Mouse (Mus musculus): Measurements from ENCODE around the gene D430042O09Rik. TPM values are rescaled to one million over a fixed set of nuclear protein-coding genes. Genes with fewer than 3 reads are reported as not detected.

The D430042O09Rik gene
- polyA plus RNA-seq, 1 experiment from 2014 or later, result 7.9 TPM

DNA sequence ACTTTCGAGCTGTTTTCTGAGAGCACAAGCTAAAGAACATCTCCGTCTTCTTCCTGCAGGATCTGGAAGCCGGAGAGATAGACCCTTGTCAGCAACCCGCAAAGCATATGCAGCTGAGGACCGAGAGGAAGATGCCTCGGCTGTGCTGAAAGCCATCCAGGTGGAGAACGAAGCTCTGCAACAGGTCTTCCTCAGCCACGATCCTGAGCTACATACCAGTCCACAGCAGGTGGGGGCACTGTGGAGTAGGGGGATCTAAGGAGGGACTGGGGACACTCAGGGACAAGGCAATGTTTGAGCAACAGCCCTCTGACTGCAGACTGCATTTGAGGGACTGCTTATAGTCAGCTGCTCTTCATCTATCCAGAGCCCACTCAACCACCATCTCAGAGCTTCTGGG lies 105.0 kb downstream of the D430042O09Rik start:
- ATAC-seq (ENCODE audit: low FRiP score) (no peak), DNase-seq (ENCODE audit: low spot score, missing footprints) (no peak)
- Histone ChIP-seq H3K27me3 (ENCODE audit: control insufficient read depth, insufficient read depth, low read length) (no peaks in the 10 kb centered on the region), H3K36me3 (ENCODE audit: control insufficient read depth, insufficient read depth, low read length) (0 out of 2 replicates have a peak, but pooled peaks cover 2% of the 10 kb centered on the region), H3K4me2 (no peak overlapping the region), H3K4me1 (ENCODE audit: control insufficient read depth, insufficient read depth, low read length) (peaks cover 3% of the 10 kb centered on the region; the same call in 1 of the 2 replicates), H3K9me3 (ENCODE audit: control insufficient read depth, low read length) (no peaks in the 10 kb centered on the region), H3K9ac (ENCODE audit: low read length) (no peak overlapping the region), H3K27ac (ENCODE audit: low read depth, low read length) (no peak overlapping the region), H3K4me3 (ENCODE audit: low read depth, low read length) (no peak overlapping the region)
- WGBS, result 93% methylated on average over 8 of the region's 8 CpGs

DNA sequence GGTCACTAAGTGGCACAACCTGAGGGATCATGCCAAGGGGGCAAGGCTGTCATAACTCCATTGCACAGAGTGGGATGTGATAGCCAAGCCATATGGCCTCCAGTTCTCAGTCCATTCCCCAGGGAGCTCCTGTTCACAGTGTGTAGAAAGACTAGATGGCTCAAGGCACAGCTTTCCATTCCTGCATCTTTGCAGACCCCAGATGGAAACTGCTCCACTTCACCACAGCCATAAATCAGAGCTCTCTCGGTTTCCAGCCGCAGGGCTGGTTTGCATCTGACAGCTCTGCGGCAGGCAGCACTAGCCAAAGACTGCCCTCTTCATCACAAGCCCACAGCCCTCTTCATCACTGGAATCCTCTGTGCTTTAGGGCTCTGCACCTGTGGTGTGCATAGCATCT lies 108.0 kb downstream of the D430042O09Rik start:
- WGBS, result 96% methylated on average over 3 of the region's 3 CpGs
- ATAC-seq (ENCODE audit: low FRiP score) (no peak), DNase-seq (ENCODE audit: low spot score, missing footprints) (no peak)
- Histone ChIP-seq H3K4me2 (no peak overlapping the region), H3K4me1 (ENCODE audit: control insufficient read depth, insufficient read depth, low read length) (peaks cover 3% of the 10 kb centered on the region; the same call in 1 of the 2 replicates), H3K4me3 (ENCODE audit: low read depth, low read length) (no peak overlapping the region), H3K9ac (ENCODE audit: low read length) (no peak overlapping the region), H3K36me3 (ENCODE audit: control insufficient read depth, insufficient read depth, low read length) (0 out of 2 replicates have a peak, but pooled peaks cover 2% of the 10 kb centered on the region), H3K27me3 (ENCODE audit: control insufficient read depth, insufficient read depth, low read length) (no peaks in the 10 kb centered on the region), H3K9me3 (ENCODE audit: control insufficient read depth, low read length) (no peaks in the 10 kb centered on the region), H3K27ac (ENCODE audit: low read depth, low read length) (no peak overlapping the region)

DNA sequence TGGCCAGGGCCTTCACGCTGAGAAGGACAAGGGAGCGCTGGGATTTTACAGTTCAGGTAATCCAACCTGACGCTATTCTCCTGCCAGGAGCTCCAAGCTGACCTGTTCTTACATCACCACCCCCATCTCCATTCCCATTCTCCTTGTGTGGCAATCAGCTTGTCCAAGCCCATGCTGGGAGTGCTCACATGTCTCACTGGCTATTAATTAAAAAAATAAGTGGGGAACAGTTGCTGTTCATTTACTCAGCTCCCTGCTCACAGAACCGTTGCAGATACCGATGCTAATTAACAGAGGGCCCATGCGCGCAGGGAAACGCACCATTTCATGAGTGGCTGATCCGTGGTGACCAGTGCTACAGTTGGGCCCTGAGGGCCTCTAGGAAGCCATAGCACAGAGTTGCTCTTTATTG lies 110.6 kb downstream of the D430042O09Rik start:
- no peak overlapping the region for H3K4me3 ChIP-seq (ENCODE audit: low read depth, low read length)
- no peaks in the 10 kb centered on the region for H3K36me3 ChIP-seq (ENCODE audit: control insufficient read depth, insufficient read depth, low read length)
- 77% methylated on average over 9 of the region's 9 CpGs for WGBS
- no peaks in the 10 kb centered on the region for H3K27me3 ChIP-seq (ENCODE audit: control insufficient read depth, insufficient read depth, low read length)
- H3K9me3 ChIP-seq (ENCODE audit: control insufficient read depth, low read length), result no peaks in the 10 kb centered on the region
- peaks cover 3% of the 10 kb centered on the region; the same call in 1 of the 2 replicates for H3K4me1 ChIP-seq (ENCODE audit: control insufficient read depth, insufficient read depth, low read length)
- no peak overlapping the region for H3K4me2 ChIP-seq
- no peak overlapping the region for H3K9ac ChIP-seq (ENCODE audit: low read length)
- no peak for DNase-seq (ENCODE audit: low spot score, missing footprints)
- H3K27ac ChIP-seq (ENCODE audit: low read depth, low read length), result no peak overlapping the region
- ATAC-seq (ENCODE audit: low FRiP score), result no peak

DNA sequence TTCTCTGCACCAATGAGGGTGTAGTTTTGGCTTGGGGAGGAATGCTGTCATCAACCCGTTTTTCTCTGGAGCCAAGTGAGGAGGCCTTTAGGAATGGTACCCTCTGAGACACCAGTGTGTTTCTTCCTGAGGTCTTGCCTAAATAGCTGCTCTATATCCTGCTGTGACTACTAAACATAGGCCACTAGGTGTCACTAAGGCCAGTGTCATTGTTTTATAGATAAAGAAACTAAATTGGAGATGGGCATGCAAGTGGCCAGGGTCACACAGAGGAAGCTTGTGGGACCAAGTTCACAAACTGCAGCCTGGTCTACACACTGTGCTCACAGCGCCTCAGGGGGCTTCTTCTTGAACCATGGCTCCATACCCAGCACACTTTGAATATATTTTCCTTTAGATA lies 112.5 kb downstream of the D430042O09Rik start:
- Histone ChIP-seq H3K4me2 (no peak overlapping the region), H3K9ac (ENCODE audit: low read length) (no peak overlapping the region), H3K4me3 (ENCODE audit: low read depth, low read length) (no peak overlapping the region), H3K9me3 (ENCODE audit: control insufficient read depth, low read length) (no peaks in the 10 kb centered on the region), H3K4me1 (ENCODE audit: control insufficient read depth, insufficient read depth, low read length) (peaks cover 3% of the 10 kb centered on the region; the same call in 1 of the 2 replicates), H3K36me3 (ENCODE audit: control insufficient read depth, insufficient read depth, low read length) (no peaks in the 10 kb centered on the region), H3K27ac (ENCODE audit: low read depth, low read length) (no peak overlapping the region), H3K27me3 (ENCODE audit: control insufficient read depth, insufficient read depth, low read length) (no peaks in the 10 kb centered on the region)
- DNase-seq (ENCODE audit: low spot score, missing footprints), result no peak
- no peak for ATAC-seq (ENCODE audit: low FRiP score)
- WGBS, result 58% methylated on average over 2 of the region's 2 CpGs

DNA sequence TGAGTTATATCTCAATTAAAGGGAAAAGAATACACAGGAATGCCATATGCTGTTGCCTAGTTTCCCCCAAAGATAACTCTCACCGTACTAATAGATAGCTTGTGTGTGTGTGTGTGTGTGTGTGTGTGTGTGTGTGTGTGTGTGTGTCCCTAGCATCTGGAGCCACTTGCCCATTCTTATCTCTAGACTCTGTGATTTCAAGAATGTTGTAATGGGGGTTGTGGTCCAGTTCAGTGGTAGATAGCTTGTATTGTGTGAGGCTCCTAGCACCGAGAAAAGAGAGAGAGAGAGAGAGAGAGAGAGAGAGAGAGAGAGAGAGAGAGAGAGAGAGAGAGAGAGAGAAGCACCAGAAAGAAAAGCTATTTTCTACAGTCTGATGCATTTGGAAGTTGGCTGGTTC lies 118.7 kb downstream of the D430042O09Rik start:
- no peak overlapping the region for H3K4me3 ChIP-seq (ENCODE audit: low read depth, low read length)
- no peaks in the 10 kb centered on the region for H3K36me3 ChIP-seq (ENCODE audit: control insufficient read depth, insufficient read depth, low read length)
- H3K4me2 ChIP-seq, result no peak overlapping the region
- H3K27me3 ChIP-seq (ENCODE audit: control insufficient read depth, insufficient read depth, low read length), result no peaks in the 10 kb centered on the region
- no peak overlapping the region for H3K9ac ChIP-seq (ENCODE audit: low read length)
- no peaks in the 10 kb centered on the region for H3K9me3 ChIP-seq (ENCODE audit: control insufficient read depth, low read length)
- DNase-seq (ENCODE audit: low spot score, missing footprints) (no peak), ATAC-seq (ENCODE audit: low FRiP score) (no peak)
- H3K27ac ChIP-seq (ENCODE audit: low read depth, low read length), result no peak overlapping the region
- no peaks in the 10 kb centered on the region for H3K4me1 ChIP-seq (ENCODE audit: control insufficient read depth, insufficient read depth, low read length)
- WGBS, result 78% methylated on average over 2 of the region's 2 CpGs

DNA sequence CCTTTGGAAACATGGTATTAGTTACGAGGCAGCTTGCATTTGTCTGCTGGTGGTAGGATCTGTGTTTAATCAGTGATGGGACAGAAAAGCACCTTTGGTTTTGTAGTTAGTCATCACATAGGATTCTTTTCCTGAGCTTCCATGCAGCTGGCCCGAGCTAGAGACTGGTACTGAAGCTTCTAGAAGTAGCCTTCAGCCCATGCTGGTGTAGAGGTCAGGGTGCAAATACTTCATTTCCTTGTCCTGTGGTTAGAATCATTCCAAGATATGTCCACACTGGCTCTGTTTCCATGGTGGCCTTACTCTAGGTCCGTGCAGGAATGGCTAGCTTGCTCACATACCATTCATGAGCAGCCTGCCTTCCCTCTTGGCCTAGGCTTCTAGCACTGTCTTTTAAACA lies 119.2 kb downstream of the D430042O09Rik start:
- no peak overlapping the region for H3K4me2 ChIP-seq
- no peak overlapping the region for H3K27ac ChIP-seq (ENCODE audit: low read depth, low read length)
- H3K27me3 ChIP-seq (ENCODE audit: control insufficient read depth, insufficient read depth, low read length), result no peaks in the 10 kb centered on the region
- no peak for DNase-seq (ENCODE audit: low spot score, missing footprints)
- H3K36me3 ChIP-seq (ENCODE audit: control insufficient read depth, insufficient read depth, low read length), result no peaks in the 10 kb centered on the region
- 81% methylated on average over 3 of the region's 3 CpGs for WGBS
- no peak for ATAC-seq (ENCODE audit: low FRiP score)
- no peak overlapping the region for H3K4me3 ChIP-seq (ENCODE audit: low read depth, low read length)
- no peak overlapping the region for H3K9ac ChIP-seq (ENCODE audit: low read length)
- H3K9me3 ChIP-seq (ENCODE audit: control insufficient read depth, low read length), result no peaks in the 10 kb centered on the region
- H3K4me1 ChIP-seq (ENCODE audit: control insufficient read depth, insufficient read depth, low read length), result no peaks in the 10 kb centered on the region

DNA sequence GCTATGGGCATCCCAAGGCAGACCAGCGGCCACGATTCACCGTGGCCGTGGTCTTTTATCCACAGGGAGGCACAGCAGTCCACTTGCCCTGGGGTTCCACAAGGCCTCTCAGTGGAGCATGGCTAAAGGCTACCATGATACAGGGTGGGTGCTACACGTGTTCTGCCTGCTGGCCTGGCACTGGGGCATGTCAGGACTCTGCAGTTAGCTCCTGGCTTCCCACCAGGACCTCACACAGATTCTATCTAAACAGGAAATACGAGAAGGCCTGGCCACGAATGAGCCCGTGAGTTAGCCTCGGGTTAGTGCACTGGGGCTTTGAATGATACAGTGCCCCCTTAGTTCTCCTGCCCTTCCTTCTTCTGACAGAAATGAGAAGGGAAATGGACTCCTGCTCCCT lies 119.7 kb downstream of the D430042O09Rik start:
- no peak for ATAC-seq (ENCODE audit: low FRiP score)

DNA sequence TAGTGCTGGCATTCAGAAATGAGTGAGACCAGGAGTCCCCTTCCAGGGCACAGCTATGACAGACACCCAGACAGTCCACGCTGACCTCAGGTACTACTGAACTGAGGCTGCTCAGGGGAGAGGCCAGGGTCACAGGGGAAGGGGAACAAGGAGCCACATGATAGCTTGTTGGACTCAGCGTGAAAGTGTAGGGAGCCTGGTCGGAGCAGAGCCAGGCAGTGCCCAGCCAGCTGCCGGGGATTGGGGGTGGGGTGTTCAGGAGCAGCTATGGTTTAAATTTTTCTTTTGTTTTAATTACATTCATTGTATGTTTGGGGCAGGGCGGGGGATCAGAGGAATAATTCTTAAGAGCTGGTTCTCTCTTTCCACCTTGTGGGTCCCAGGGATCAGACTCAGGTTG lies 120.9 kb downstream of the D430042O09Rik start:
- no peaks in the 10 kb centered on the region for H3K27me3 ChIP-seq (ENCODE audit: control insufficient read depth, insufficient read depth, low read length)
- H3K9ac ChIP-seq (ENCODE audit: low read length), result no peak overlapping the region
- no peak for ATAC-seq (ENCODE audit: low FRiP score)
- H3K4me1 ChIP-seq (ENCODE audit: control insufficient read depth, insufficient read depth, low read length), result no peaks in the 10 kb centered on the region
- 72% methylated on average over 5 of the region's 5 CpGs for WGBS
- no peak overlapping the region for H3K4me3 ChIP-seq (ENCODE audit: low read depth, low read length)
- H3K27ac ChIP-seq (ENCODE audit: low read depth, low read length), result no peak overlapping the region
- no peaks in the 10 kb centered on the region for H3K9me3 ChIP-seq (ENCODE audit: control insufficient read depth, low read length)
- no peak overlapping the region for H3K4me2 ChIP-seq
- H3K36me3 ChIP-seq (ENCODE audit: control insufficient read depth, insufficient read depth, low read length), result no peaks in the 10 kb centered on the region
- no peak for DNase-seq (ENCODE audit: low spot score, missing footprints)

More for the DNA sequence above, 119.7 kb downstream of the D430042O09Rik start:
- Histone ChIP-seq H3K27me3 (ENCODE audit: control insufficient read depth, insufficient read depth, low read length) (no peaks in the 10 kb centered on the region), H3K27ac (ENCODE audit: low read depth, low read length) (no peak overlapping the region), H3K36me3 (ENCODE audit: control insufficient read depth, insufficient read depth, low read length) (no peaks in the 10 kb centered on the region), H3K9ac (ENCODE audit: low read length) (no peak overlapping the region), H3K4me3 (ENCODE audit: low read depth, low read length) (no peak overlapping the region), H3K4me2 (no peak overlapping the region), H3K9me3 (ENCODE audit: control insufficient read depth, low read length) (no peaks in the 10 kb centered on the region), H3K4me1 (ENCODE audit: control insufficient read depth, insufficient read depth, low read length) (no peaks in the 10 kb centered on the region)
- no peak for DNase-seq (ENCODE audit: low spot score, missing footprints)
- 79% methylated on average over 9 of the region's 9 CpGs for WGBS

DNA sequence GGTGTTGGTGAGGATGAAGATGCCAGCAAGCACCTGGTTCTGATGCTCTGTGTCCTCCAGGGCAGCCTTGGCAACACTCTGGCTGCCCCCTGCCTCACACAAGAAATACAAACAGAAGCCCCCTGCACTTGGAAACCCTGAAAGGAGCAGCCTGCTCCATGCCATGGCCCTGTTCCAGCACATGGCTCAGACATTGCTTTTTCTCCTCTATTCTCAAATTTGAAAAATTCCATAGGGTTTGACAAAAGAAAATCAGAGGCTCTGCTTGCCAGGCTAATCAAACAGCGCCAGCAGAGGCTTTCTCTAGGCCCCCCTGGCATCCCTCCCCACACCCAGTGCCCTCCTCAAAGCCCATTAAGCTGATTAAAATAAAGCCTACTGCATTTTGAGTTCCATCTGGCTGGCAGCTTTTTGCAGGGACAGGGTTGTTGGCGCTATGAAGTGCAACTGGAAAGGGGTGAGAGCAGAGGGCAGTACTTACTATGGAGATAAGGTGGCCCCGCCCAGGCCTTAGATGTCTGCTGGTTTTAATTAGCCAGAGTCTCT lies 121.5 kb downstream of the D430042O09Rik start:
- DNase-seq (ENCODE audit: low spot score, missing footprints), result no peak
- Histone ChIP-seq H3K4me2 (no peak overlapping the region), H3K27me3 (ENCODE audit: control insufficient read depth, insufficient read depth, low read length) (no peaks in the 10 kb centered on the region), H3K27ac (ENCODE audit: low read depth, low read length) (no peak overlapping the region), H3K9ac (ENCODE audit: low read length) (no peak overlapping the region), H3K36me3 (ENCODE audit: control insufficient read depth, insufficient read depth, low read length) (no peaks in the 10 kb centered on the region), H3K9me3 (ENCODE audit: control insufficient read depth, low read length) (no peaks in the 10 kb centered on the region), H3K4me1 (ENCODE audit: control insufficient read depth, insufficient read depth, low read length) (no peaks in the 10 kb centered on the region), H3K4me3 (ENCODE audit: low read depth, low read length) (no peak overlapping the region)
- WGBS, result 72% methylated on average over 3 of the region's 3 CpGs
- ATAC-seq (ENCODE audit: low FRiP score), result no peak
